Mouse (Mus musculus): ENCODE measurements around the gene Ppp1r17.

The Ppp1r17 gene

GRCm38 (mm10) chr6:56017291-56017994, at the start of gene Ppp1r17:
TSS of gene Ppp1r17 (plus strand) at chr6:56017497.
- DNase-seq, result no peak

DNA sequence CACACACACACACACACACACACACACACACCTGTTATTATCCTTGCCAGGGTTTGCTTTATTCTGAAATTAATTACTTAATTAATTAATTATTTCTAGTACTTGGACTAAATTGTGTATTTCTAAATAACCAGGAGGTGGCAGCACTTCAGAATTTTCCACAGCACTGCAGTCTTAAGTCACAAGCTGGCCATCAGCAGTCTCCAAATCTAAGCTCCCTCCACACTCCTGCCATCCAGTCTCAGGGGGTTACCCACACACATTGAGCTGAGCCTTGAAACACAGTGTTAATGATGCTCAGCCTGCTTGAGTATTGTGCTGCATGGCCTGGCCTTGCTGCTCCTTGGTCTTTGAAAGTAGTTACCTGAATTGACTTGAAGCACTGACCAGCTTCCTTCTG, 44.3 kb upstream of the Ppp1r17 start:
- DNase-seq, result no peak

- no peak for DNase-seq
These were observed 37.5 kb upstream of the Ppp1r17 start for GRCm38 (mm10) chr6:55979766-55980165.

- no peak for DNase-seq
These were observed 8.6 kb upstream of the Ppp1r17 start for GRCm38 (mm10) chr6:56008711-56009110.

- DNase-seq, result peak; percentile 59
These were observed 4.9 kb upstream of the Ppp1r17 start for GRCm38 (mm10) chr6:56012384-56012783.

GRCm38 (mm10) chr6:56019632-56020031, 2.3 kb downstream of the Ppp1r17 start:
- DNase-seq, result no peak

GRCm38 (mm10) chr6:56025533-56025932, 8.2 kb downstream of the Ppp1r17 start:
- no peak for DNase-seq

- no peak for DNase-seq
These were observed 10.0 kb downstream of the Ppp1r17 start for GRCm38 (mm10) chr6:56027318-56027717.

GRCm38 (mm10) chr6:56027966-56028365, 10.7 kb downstream of the Ppp1r17 start:
- no peak for DNase-seq

DNA sequence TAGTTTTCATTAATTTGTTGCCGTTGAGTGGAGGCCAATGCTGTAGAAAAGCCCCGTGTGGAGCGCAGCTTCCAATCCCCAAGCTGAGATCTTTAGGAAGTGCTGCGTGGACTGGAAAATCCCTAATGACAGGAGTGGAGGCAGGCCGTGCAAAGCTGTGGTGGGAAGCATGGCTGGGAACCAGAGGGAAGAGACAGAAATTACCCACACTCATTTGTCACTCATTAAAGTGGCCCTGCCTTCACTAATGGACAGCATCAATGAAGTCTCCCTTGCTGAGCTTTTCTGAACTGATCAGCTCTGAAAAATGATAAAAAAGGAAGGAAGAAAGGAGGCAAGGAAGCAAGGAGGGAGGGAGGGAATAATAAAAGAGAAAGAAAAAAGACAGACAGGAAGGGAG, 12.7 kb downstream of the Ppp1r17 start:
- DNase-seq, result no peak

- DNase-seq, result no peak
These were observed 14.9 kb downstream of the Ppp1r17 start for GRCm38 (mm10) chr6:56032231-56032630.

DNA sequence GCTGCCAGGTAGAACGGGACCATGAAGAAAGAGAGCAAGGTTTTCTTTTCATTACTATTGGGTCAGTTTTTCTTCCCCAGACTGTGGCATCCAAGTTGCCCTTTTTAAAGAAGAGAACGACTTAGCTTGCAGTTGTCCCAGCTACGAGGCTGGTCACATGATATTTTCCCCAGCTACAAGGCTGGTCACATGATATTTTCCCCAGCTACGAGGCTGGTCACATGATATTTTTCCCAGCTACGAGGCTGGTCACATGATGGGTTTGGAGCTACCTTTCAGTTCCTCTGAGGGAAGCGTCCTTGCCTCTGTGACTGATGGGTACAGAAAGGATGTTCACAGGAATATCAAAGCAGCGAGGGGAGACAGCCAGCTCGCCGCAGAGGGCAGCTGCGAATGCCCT, 17.8 kb downstream of the Ppp1r17 start:
- DNase-seq, result no peak

DNA sequence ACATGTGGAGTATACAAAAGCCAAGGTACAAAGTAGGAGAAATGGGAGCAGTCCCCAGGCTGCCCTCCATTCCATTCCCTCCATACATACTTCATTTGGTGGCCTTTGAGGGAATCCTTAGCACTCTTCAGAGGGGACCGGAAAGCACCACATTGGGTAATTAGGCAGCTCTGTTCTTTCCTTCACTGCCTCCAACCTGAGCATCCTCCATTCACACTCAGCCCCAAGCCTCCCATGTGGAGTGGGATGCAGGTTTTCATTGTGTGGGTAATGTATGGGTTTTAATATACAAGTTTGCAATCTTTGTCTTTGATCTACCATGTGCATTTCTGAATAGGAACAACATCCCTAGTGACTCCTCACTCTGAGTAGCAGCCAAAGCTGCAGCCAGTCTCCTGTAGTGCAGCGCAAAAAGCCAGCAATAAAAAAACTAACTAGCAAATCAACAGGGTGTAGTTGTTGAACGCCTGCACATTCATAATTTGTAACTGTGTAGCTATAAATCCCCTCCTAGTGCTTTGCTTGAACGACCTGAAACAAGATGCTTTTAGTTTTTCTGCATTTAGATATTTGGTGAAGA, 22.3 kb downstream of the Ppp1r17 start:
- DNase-seq, result no peak

DNA sequence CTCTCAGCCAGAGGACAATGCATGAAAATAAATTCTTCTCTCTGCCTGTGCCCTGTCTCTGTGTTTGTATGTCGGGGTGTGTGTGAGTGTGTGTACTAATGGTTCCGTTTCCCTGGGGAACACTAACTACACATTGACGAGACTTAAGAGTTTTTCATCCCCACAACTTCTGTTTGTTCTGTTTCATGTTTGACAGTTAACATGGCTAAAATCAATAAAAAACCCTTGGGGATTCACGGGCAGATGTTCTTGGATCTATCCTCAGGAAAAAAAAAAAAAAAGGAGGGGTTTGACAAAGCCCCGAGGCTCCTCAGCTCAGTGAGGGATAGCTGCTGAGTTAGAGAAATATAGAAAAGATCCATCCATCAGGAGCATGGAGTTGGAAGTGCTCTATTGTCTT, 27.0 kb downstream of the Ppp1r17 start:
- DNase-seq, result no peak

DNA sequence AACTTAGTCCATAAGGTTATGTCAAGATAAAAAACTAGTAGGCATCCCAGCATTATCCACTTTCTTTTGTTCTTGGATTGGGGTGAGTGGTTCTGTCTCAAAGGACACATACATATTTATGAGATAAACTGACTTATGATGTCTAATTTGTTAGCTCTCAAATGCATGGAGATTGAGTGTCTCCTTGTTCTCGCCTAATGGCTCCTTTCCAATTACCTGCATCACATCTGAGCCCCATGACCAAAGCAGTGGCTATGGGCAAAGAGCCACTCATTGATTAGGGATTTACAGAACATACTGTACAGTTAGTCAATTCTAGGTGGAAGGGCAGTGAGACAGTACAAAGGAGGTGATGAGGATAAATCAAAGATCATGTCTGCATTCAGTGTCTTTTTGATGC, 27.4 kb downstream of the Ppp1r17 start:
- DNase-seq, result no peak

- DNase-seq, result no peak
These were observed 31.3 kb downstream of the Ppp1r17 start for GRCm38 (mm10) chr6:56048580-56048979.

DNA sequence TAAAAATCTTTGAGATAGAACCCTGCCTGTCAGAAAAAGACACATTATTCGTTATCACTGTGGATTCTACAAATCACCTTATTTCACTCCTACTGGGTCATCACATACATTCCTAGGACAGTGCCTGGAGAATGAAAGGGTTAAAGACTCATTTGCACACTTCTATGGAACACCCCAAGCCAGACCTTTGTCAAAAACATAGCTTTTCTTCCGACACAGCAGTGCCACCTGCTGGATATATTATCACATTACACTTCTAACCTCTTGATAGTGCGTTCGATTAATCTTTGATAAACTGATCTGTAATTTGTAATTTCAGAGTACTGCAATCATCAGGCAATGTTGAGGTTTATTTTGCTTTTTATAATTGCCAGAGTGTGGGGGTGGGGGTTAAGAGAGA, 31.8 kb downstream of the Ppp1r17 start:
- DNase-seq, result no peak

DNA sequence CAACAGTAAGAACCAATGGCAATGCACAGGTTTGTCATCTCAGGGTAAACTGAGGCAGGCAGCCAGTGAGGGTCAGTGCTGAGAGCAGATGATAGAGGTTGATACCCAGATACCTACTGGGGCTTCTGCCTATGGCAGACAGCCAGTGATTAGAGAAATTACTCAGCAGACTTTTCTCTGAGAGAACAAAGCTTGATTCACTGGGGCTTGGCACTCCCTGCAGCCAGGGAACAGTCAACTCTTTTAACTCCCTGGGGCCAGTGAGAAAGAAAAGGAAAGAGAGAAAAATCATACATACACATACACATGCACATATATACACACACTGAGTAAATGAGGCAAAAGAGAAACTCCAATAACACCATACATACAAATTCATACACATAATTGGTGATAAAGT, 46.4 kb downstream of the Ppp1r17 start:
- DNase-seq, result peak; percentile 12

GRCm38 (mm10) chr6:56066632-56067282, 49.5 kb downstream of the Ppp1r17 start:
- DNase-seq, result peak; percentile 15

DNA sequence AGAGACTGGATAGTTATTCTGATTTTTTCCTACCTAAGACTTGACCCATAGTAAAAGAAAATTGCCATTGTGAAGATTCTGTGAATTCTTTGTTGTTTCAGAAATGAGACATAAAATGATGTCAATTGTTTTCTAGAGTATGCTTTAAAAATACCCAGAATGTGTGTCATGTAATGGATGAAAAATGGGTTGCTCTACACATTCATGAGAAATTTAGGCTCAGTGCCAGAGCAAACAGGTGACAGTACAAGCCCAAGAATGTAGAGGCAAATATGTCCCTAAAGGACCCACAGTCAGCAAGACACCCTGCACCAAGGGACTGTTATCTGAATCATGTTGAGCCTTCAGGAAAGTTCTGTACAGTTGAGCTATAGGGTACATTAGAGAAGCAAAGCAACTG, 51.2 kb downstream of the Ppp1r17 start:
- DNase-seq, result no peak

GRCm38 (mm10) chr6:56076378-56076805, 59.1 kb downstream of the Ppp1r17 start:
- peak; percentile 43 for DNase-seq

Measured in layer of hippocampus, adult 9-11 months (tissue).